In genomic region chr15:30029257-30029899, GRCm38 (mm10) we compare ENCODE assay signal across 8 mouse cellular contexts.
DNase-seq lines count a peak whose midpoint lies in the region; ATAC-seq and TF ChIP-seq lines count a peak whose summit lies in the region.
"Had no signal": no experiment of that assay in that cellular context is flagged by ENCODE, and none has a peak within 500 bp of the region (broad histone marks: within the 10 kb centered on the region; RNA-seq: fewer than 3 reads in every experiment).

No protein-coding gene starts in this region.

- H3K9ac ChIP-seq in ES-Bruce4 (ENCODE audit: low read depth, poor library complexity, severe bottlenecking): no peak overlapping the region
- H3K9ac ChIP-seq: limb, embryonic 13.5 days had no signal

- CTCF ChIA-PET in Patski (lab: Charles Lee): interaction anchor here (0.7 kb wide), 1 partner anchor 10 kb away, joined by 3 read pairs; no protein-coding TSS in a partner anchor

- no peaks in the 10 kb centered on the region for H3K9me3 ChIP-seq in ES-Bruce4 (replicated peaks; ENCODE audit: control insufficient read depth, insufficient read depth, low read length, poor library complexity, severe bottlenecking)
- H3K9me3 ChIP-seq: limb, embryonic 13.5 days had no signal

- no peaks in the 10 kb centered on the region for H3K36me3 ChIP-seq in ES-Bruce4 (ENCODE audit: control insufficient read depth, insufficient read depth, low read length, poor library complexity, severe bottlenecking)
- H3K36me3 ChIP-seq: limb, embryonic 13.5 days had no signal

- H3K27me3 ChIP-seq in ES-Bruce4 (ENCODE audit: control insufficient read depth, insufficient read depth, low read length, poor library complexity, severe bottlenecking) (no peaks in the 10 kb centered on the region), Patski (peaks cover 9% of the 10 kb centered on the region)
- H3K27me3 ChIP-seq: limb, embryonic 13.5 days had no signal

- TF ChIP-seq CTCF in ES-Bruce4 (IDR thresholded peaks at IDR 0.05; ENCODE audit: low read depth, low read length) (no peak), Patski (IDR thresholded peaks at IDR 0.05) (peak; percentile 77)
- peak; percentile 91 for TF ChIP-seq CTCF in layer of hippocampus, adult 2 months (conservative IDR thresholded peaks at IDR 0.05)

- in situ Hi-C loops in Patski (cut with MboI; ENCODE audit: low pct_unique_long_range_greater_than_20kb): loop anchor here (10.0 kb wide), 1 partner anchor 715 kb away; no protein-coding TSS in a partner anchor

- peak overlapping the region; percentile 80 for H3K27ac ChIP-seq in ES-Bruce4 (ENCODE audit: insufficient read depth, low read length)
- H3K27ac ChIP-seq in layer of hippocampus, adult 2 months: no peak overlapping the region
- H3K27ac ChIP-seq: limb, embryonic 13.5 days had no signal

- TF ChIP-seq POLR2A in ES-Bruce4 (IDR thresholded peaks at IDR 0.05; ENCODE audit: insufficient read depth, low read length): no peak

- no peaks in the 10 kb centered on the region for H3K4me1 ChIP-seq in ES-Bruce4 (ENCODE audit: control insufficient read depth, insufficient read depth, low read length)
- H3K4me1 ChIP-seq: limb, embryonic 13.5 days had no signal

- TF ChIP-seq EP300 in ES-Bruce4 (IDR thresholded peaks at IDR 0.05; ENCODE audit: insufficient read depth, low read depth, low read length): no peak

- H3K4me3 ChIP-seq in ES-Bruce4 (ENCODE audit: low read depth, low read length): no peak overlapping the region
- H3K4me3 ChIP-seq in layer of hippocampus, adult 2 months: no peak overlapping the region
- H3K4me3 ChIP-seq: limb, embryonic 13.5 days had no signal

- DNase-seq in Patski (ENCODE audit: low read depth, low spot score): no peak
- peak; percentile 71 to 87 for DNase-seq in cerebellum, postnatal 25 days
- DNase-seq in frontal cortex, postnatal 25 days (ENCODE audit: low spot score in 2 of 2): peak; percentile 40 to 67
- peak; percentile 76 to 79 for DNase-seq in layer of hippocampus, adult 2 months (ENCODE audit: low spot score in 2 of 2)
- peak; percentile 34 for DNase-seq in lung, postnatal 25 days (ENCODE audit: low spot score)
- peak; percentile 78 for DNase-seq in right cerebral cortex, postnatal 14 days

- POLR2A ChIA-PET in Patski (lab: Charles Lee): no interaction called here

- no peak for ATAC-seq in Patski
